Mouse (Mus musculus) MEL (cell line): ENCODE data around the gene Fblim1. TPM values are rescaled to one million over a fixed set of nuclear protein-coding genes. Genes with fewer than 3 reads are reported as not detected.

ENCODE experiments used
- DNase-seq: peaks from one replicate; pipeline ENCODE4 v3.0.0; 2011; ENCODE audit warnings: low read depth, low spot score
- H3K27ac ChIP-seq: 2 replicates; pipeline ENCODE4 v1.5.1; 2012; ENCODE audit warnings: low read depth, mild to moderate bottlenecking, control low read depth, low read length, moderate library complexity; ENCODE audit not compliant: control insufficient read depth
- H3K27me3 ChIP-seq, 2 experiments: fragments of 150-350 bp in 1 of 2; sonication (generic) in 1 of 2; 2 replicates each; pipeline ENCODE4 v1.6.1; 2012; ENCODE audit warnings: low read length in 2 of 2, mild to moderate bottlenecking in 2 of 2, improper control_type of control experiment in 1 of 2, moderate library complexity in 1 of 2; ENCODE audit not compliant: insufficient read depth in 2 of 2, control insufficient read depth in 1 of 2
- H3K36me3 ChIP-seq, 2 experiments: 2 replicates each; pipeline ENCODE4 v1.6.1; 2012 to 2014; ENCODE audit warnings: low read length in 2 of 2, improper control_type of control experiment in 1 of 2, inconsistent platforms in 1 of 2, mild to moderate bottlenecking in 1 of 2; ENCODE audit not compliant: insufficient read depth in 2 of 2, control insufficient read depth in 1 of 2
- H3K4me1 ChIP-seq, 2 experiments: fragments of 150-350 bp in 1 of 2; sonication (generic) in 1 of 2; 2 replicates each; pipeline ENCODE4 v1.6.1; 2012; ENCODE audit warnings: low read length in 2 of 2, improper control_type of control experiment in 1 of 2, mild to moderate bottlenecking in 1 of 2; ENCODE audit not compliant: insufficient read depth in 2 of 2, control insufficient read depth in 1 of 2
- H3K4me3 ChIP-seq, 2 experiments: fragments of 150-350 bp in 1 of 2; sonication (generic) in 1 of 2; 2 replicates each; pipeline ENCODE4 v1.5.1; 2012; ENCODE audit warnings: low read depth in 2 of 2, low read length in 2 of 2, mild to moderate bottlenecking in 2 of 2, moderate library complexity in 2 of 2, control low read depth in 1 of 2, improper control_type of control experiment in 1 of 2; ENCODE audit not compliant: control insufficient read depth in 1 of 2, insufficient read depth in 1 of 2
- H3K79me2 ChIP-seq: 2 replicates; pipeline ENCODE4 v1.6.1; 2012; ENCODE audit warnings: mild to moderate bottlenecking, low read length, moderate library complexity; ENCODE audit not compliant: control insufficient read depth, poor library complexity, insufficient read depth
- H3K9ac ChIP-seq: 2 replicates; pipeline ENCODE4 v1.6.1; 2012; ENCODE audit warnings: low read depth, mild to moderate bottlenecking, control low read depth, low read length, moderate library complexity; ENCODE audit not compliant: control insufficient read depth, poor library complexity, severe bottlenecking
- H3K9me3 ChIP-seq: fragments of 150-350 bp; sonication (generic); replicated peaks from 2 replicates; pipeline ENCODE4 v1.6.1; 2012; ENCODE audit warnings: mild to moderate bottlenecking, low read length, improper control_type of control experiment, moderate library complexity; ENCODE audit not compliant: insufficient read depth
- BHLHE40 ChIP-seq: IDR thresholded peaks from 2 replicates; pipeline ENCODE4 v1.6.1; 2012; ENCODE audit warnings: low read depth, mild to moderate bottlenecking, inconsistent platforms, low read length, improper control_type of control experiment, borderline replicate concordance
- CTCF ChIP-seq, 3 experiments: IDR thresholded peaks in 2 of 3; conservative IDR thresholded peaks in 1 of 3; 2 replicates each; pipeline ENCODE4 v1.5.1; 2011 to 2012; ENCODE audit warnings: low read length in 3 of 3, low read depth in 2 of 3, mild to moderate bottlenecking in 2 of 3, improper control_type of control experiment in 1 of 3, inconsistent platforms in 1 of 3, mixed read lengths in 1 of 3, moderate library complexity in 1 of 3; ENCODE audit not compliant: control insufficient read depth in 1 of 3, insufficient read depth in 1 of 3, poor library complexity in 1 of 3, severe bottlenecking in 1 of 3
- E2F4 ChIP-seq: IDR thresholded peaks from 2 replicates; pipeline ENCODE4 v1.6.1; 2011; ENCODE audit warnings: low read depth, low read length, improper control_type of control experiment, borderline replicate concordance
- ELF1 ChIP-seq: IDR thresholded peaks from 2 replicates; pipeline ENCODE4 v1.6.1; 2014; ENCODE audit warnings: low read depth, mild to moderate bottlenecking, inconsistent platforms, low read length, improper control_type of control experiment, moderate library complexity
- EP300 ChIP-seq, 2 experiments: IDR thresholded peaks; 2 replicates each; pipeline ENCODE4 v1.6.1; 2011; ENCODE audit warnings: improper control_type of control experiment in 2 of 2, low read length in 2 of 2, low read depth in 1 of 2, mild to moderate bottlenecking in 1 of 2
- ETS1 ChIP-seq: IDR thresholded peaks from 2 replicates; pipeline ENCODE4 v1.6.1; 2012; ENCODE audit warnings: low read depth, mild to moderate bottlenecking, inconsistent platforms, low read length, improper control_type of control experiment, moderate library complexity
- GATA1 ChIP-seq: IDR thresholded peaks from 2 replicates; pipeline ENCODE4 v1.6.1; 2011; ENCODE audit warnings: low read depth, low read length, improper control_type of control experiment
- HCFC1 ChIP-seq: IDR thresholded peaks from 2 replicates; pipeline ENCODE4 v1.6.1; 2012; ENCODE audit warnings: low read depth, mild to moderate bottlenecking, inconsistent platforms, low read length, improper control_type of control experiment, moderate library complexity
- JUND ChIP-seq: IDR thresholded peaks from 2 replicates; pipeline ENCODE4 v1.6.1; 2011; ENCODE audit warnings: low read depth, mild to moderate bottlenecking, improper control_type of control experiment, low read length
- KAT2A ChIP-seq: conservative IDR thresholded peaks from 2 replicates; pipeline ENCODE4 v1.6.1; 2012; ENCODE audit warnings: low read depth, low read length, improper control_type of control experiment, inconsistent platforms
- MAFK ChIP-seq: IDR thresholded peaks from 2 replicates; pipeline ENCODE4 v1.6.1; 2011; ENCODE audit warnings: low read depth, mild to moderate bottlenecking, low read length, improper control_type of control experiment, borderline replicate concordance
- MAX ChIP-seq: IDR thresholded peaks from 2 replicates; pipeline ENCODE4 v1.6.1; 2011; ENCODE audit warnings: low read length, improper control_type of control experiment
- NELFE ChIP-seq: IDR thresholded peaks from 2 replicates; pipeline ENCODE4 v1.6.1; 2011; ENCODE audit warnings: low read depth, low read length, improper control_type of control experiment
- NRF1 ChIP-seq: IDR thresholded peaks from 2 replicates; pipeline ENCODE4 v1.6.1; 2014; ENCODE audit warnings: low read depth, mild to moderate bottlenecking, inconsistent platforms, low read length, improper control_type of control experiment, moderate library complexity; ENCODE audit not compliant: poor library complexity, insufficient read depth, severe bottlenecking
- POLR2A ChIP-seq, 2 experiments: IDR thresholded peaks; 2 replicates each; pipeline ENCODE4 v1.6.1; 2011 to 2012; ENCODE audit warnings: low read length in 2 of 2, mild to moderate bottlenecking in 2 of 2, control low read depth in 1 of 2, improper control_type of control experiment in 1 of 2, low read depth in 1 of 2, moderate library complexity in 1 of 2; ENCODE audit not compliant: control insufficient read depth in 1 of 2, insufficient read depth in 1 of 2, poor library complexity in 1 of 2
- SMC3 ChIP-seq: IDR thresholded peaks from 2 replicates; pipeline ENCODE4 v1.6.1; 2011; ENCODE audit warnings: low read depth, low read length, improper control_type of control experiment
- UBTF ChIP-seq: IDR thresholded peaks from 2 replicates; pipeline ENCODE4 v1.6.1; 2012; ENCODE audit warnings: low read depth, mild to moderate bottlenecking, inconsistent platforms, low read length, improper control_type of control experiment, moderate library complexity, borderline replicate concordance; ENCODE audit not compliant: insufficient read depth
- ZC3H11A ChIP-seq: IDR thresholded peaks from 2 replicates; pipeline ENCODE4 v1.6.1; 2012; ENCODE audit warnings: low read depth, mild to moderate bottlenecking, inconsistent platforms, low read length, improper control_type of control experiment
- polyA plus RNA-seq, 2 experiments: library from polyadenylated mRNA; stranded (reverse) in 1 of 2; unstranded in 1 of 2; fragments of >175 nt in 1 of 2; fragments of >200 nt in 1 of 2; gene quantifications; 2 replicates each; pipeline versions ENCODE4 v1.2.1 to v1.2.4; 2012; ENCODE audit warnings: low replicate concordance in 2 of 2, low read depth in 1 of 2; ENCODE audit not compliant: insufficient read length in 2 of 2, insufficient read depth in 1 of 2, missing spikeins in 1 of 2
- total RNA-seq: library from RNA; depleted of rRNA; stranded (reverse); fragments of 300-350 nt; gene quantifications from 2 replicates; pipeline ENCODE4 v1.2.3, GENCODE M21; 2012

Gene Fblim1
- total and polyA plus RNA-seq, 3 experiments = not detected

- no peak overlapping the region for H3K27ac ChIP-seq
- DNase-seq = no peak
Observed at GRCm38 (mm10) chr4:141651286-141651685, 45.4 kb upstream of the Fblim1 start.

GRCm38 (mm10) chr4:141649244-141649643, 43.3 kb upstream of the Fblim1 start:
- Histone ChIP-seq H3K79me2 (no peaks in the 10 kb centered on the region), H3K9me3 (no peaks in the 10 kb centered on the region)
- TF ChIP-seq UBTF = no peak
- TF ChIP-seq JUND = no peak
- no peak for TF ChIP-seq NELFE
- no peak for TF ChIP-seq ZC3H11A
- no peak for TF ChIP-seq GATA1
- TF ChIP-seq BHLHE40 = no peak
- no peak for TF ChIP-seq NRF1
- no peak for TF ChIP-seq HCFC1
- TF ChIP-seq ELF1 = no peak
- no peak for TF ChIP-seq EP300 (IDR thresholded peaks at IDR 0.05; ENCODE audit: low read depth in 1 of 2, low read length in 2 of 2)
- TF ChIP-seq, all 39 proteins: peak for 0
- Histone ChIP-seq H3K9ac (no peak overlapping the region), H3K27ac (no peak overlapping the region), H3K36me3 (no peaks in the 10 kb centered on the region; a peak in 1 of 4 replicates), H3K4me1 (no peaks in the 10 kb centered on the region), H3K27me3 (no peaks in the 10 kb centered on the region), H3K4me3 (no peak overlapping the region)
- no peak for DNase-seq

More at GRCm38 (mm10) chr4:141651286-141651685, 45.4 kb upstream of the Fblim1 start:
- Histone ChIP-seq H3K4me3 (no peak overlapping the region), H3K79me2 (no peaks in the 10 kb centered on the region), H3K9me3 (no peaks in the 10 kb centered on the region), H3K4me1 (peaks cover 0 to under 1% of the 10 kb centered on the region in 2 experiments; a peak in 1 of 4 replicates), H3K27me3 (no peaks in the 10 kb centered on the region), H3K36me3 (no peaks in the 10 kb centered on the region; a peak in 2 of 4 replicates), H3K9ac (no peak overlapping the region)
- TF ChIP-seq SMC3 (no peak), ELF1 (no peak), MAFK (no peak), ETS1 (no peak), NRF1 (no peak), CTCF (IDR thresholded peaks at IDR 0.05 in 2 of 3, conservative IDR thresholded peaks at IDR 0.05 in 1 of 3; ENCODE audit: control insufficient read depth in 1 of 3, insufficient read depth in 1 of 3, low read depth in 2 of 3, low read length in 3 of 3, poor library complexity in 1 of 3, severe bottlenecking in 1 of 3) (no peak), MAX (no peak), BHLHE40 (no peak), GATA1 (no peak), KAT2A (no peak), E2F4 (no peak), POLR2A (IDR thresholded peaks at IDR 0.05; ENCODE audit: control insufficient read depth in 1 of 2, insufficient read depth in 1 of 2, low read depth in 1 of 2, low read length in 2 of 2, poor library complexity in 1 of 2) (no peak)
